Mouse (Mus musculus) testis, adult 2 months (tissue): ENCODE measurements around the gene Dohh.

ENCODE experiments used
- CTCF ChIP-seq: fragments of 200-500 bp; IDR thresholded peaks from 2 replicates; pipeline ENCODE4 v1.5.1; 2012; ENCODE audit warnings: low read depth, mild to moderate bottlenecking, inconsistent platforms, low read length, moderate library complexity; ENCODE audit not compliant: control insufficient read depth, insufficient read depth, insufficient replicate concordance
- POLR2A ChIP-seq: fragments of 200-500 bp; IDR thresholded peaks from 2 replicates; pipeline ENCODE4 v1.6.1; 2012; ENCODE audit warnings: low read depth, mild to moderate bottlenecking, inconsistent platforms, low read length, moderate library complexity; ENCODE audit not compliant: control insufficient read depth

GRCm38 (mm10) chr10:81360721-81361120, 23.5 kb upstream of the Dohh start:
- TF ChIP-seq CTCF (no peak), POLR2A (no peak)
